ENCODE assay signal across 11 mouse cellular contexts in the genomic region with DNA sequence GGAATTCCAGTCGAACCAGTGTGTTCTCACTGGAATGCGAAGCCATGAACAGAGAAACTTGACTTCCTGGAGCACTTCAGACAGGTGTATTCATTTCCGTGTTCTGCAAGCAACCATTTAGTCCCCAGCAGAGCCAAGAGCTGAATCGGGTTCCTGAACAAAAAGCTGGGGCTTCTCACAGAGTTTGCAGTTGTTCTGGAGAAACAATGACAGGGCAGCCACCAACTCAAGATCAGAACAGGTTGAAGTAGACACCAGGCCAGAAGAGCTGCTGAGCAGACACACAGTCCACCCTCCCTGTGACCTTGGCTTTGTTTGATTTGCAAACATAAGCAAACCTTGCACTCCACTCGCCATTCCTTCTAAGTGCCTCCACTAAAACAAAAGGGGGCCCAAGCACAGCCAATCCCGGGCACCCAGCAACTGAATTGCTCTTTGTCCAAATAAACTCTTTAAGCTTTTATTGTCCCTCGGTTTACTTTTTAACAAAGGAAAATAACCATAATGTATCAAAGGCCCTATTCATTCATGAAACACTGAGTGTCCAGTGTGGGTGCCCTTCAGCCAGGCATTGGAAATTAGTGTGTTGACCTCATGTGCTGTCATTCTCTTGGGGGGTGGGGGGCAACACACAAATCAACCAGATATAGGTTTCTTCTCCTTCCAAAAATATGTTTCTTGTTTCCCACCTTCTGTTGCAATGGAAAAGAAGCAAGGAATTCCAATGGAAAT.
DNase-seq lines count a peak whose midpoint lies in the region; ATAC-seq lines count a peak whose summit lies in the region.
"Had no signal": no experiment of that assay in that cellular context is flagged by ENCODE, and none has a peak within 500 bp of the region (broad histone marks: within the 10 kb centered on the region; RNA-seq: fewer than 3 reads in every experiment).

No protein-coding gene starts in this region.

- H3K4me2 ChIP-seq in kidney, embryonic 14.5 days (replicated peaks; ENCODE audit: low read depth, low read length) = no peak overlapping the region
- H3K4me2 ChIP-seq in lung, embryonic 16.5 days (ENCODE audit: low read depth, low read length) = no peak overlapping the region
- H3K4me2 ChIP-seq: heart, embryonic 11.5 days; liver, embryonic 11.5 days had no signal

- intact Hi-C loops in left cerebral cortex, postnatal 25 days (cut with DNase I) = no loop called here

- no peaks in the 10 kb centered on the region for H3K27me3 ChIP-seq in kidney, embryonic 14.5 days (ENCODE audit: control insufficient read depth, insufficient read depth, low read length)
- no peaks in the 10 kb centered on the region for H3K27me3 ChIP-seq in lung, embryonic 16.5 days (ENCODE audit: control insufficient read depth, insufficient read depth, low read depth, low read length)

- WGBS in kidney, embryonic 14.5 days = 48% methylated on average over 7 of the region's 7 CpGs
- WGBS in lung, embryonic 16.5 days = 31% methylated on average over 7 of the region's 7 CpGs

- H3K9ac ChIP-seq in kidney, embryonic 14.5 days (ENCODE audit: low read depth, low read length) = no peak overlapping the region
- no peak overlapping the region for H3K9ac ChIP-seq in lung, embryonic 16.5 days (ENCODE audit: low read length)

- DNase-seq in embryo, embryonic 11 days = peak; percentile 28
- no peak for DNase-seq in embryo, embryonic 9.5 days (ENCODE audit: extremely low spot score)
- DNase-seq in kidney, adult 18-20 months = no peak
- peak; percentile 65 for DNase-seq in ZHBTc4 (ENCODE audit: low read depth, low spot score)
- no peak for DNase-seq in B cell, adult 2 months
- DNase-seq in left cerebral cortex, postnatal 25 days (ENCODE audit: low spot score in 2 of 2) = no peak

- H3K4me3 ChIP-seq in kidney, embryonic 14.5 days (ENCODE audit: low read length) = no peak overlapping the region
- H3K4me3 ChIP-seq in lung, embryonic 16.5 days (ENCODE audit: low read length) = no peak overlapping the region
- H3K4me3 ChIP-seq: erythroblast, embryonic 14.5 days had no signal

- peaks cover 41% of the 10 kb centered on the region for H3K4me1 ChIP-seq in kidney, embryonic 14.5 days (ENCODE audit: control insufficient read depth, insufficient read depth, low read length)
- H3K4me1 ChIP-seq in lung, embryonic 16.5 days (replicated peaks; ENCODE audit: control insufficient read depth, insufficient read depth, low read length) = peaks cover 40% of the 10 kb centered on the region

- peak overlapping the region; percentile 52; the same call in 1 of the 2 replicates for H3K27ac ChIP-seq in kidney, embryonic 14.5 days (ENCODE audit: low read depth, low read length)
- peak overlapping the region; percentile 81 for H3K27ac ChIP-seq in lung, embryonic 16.5 days (ENCODE audit: low read length)

- ATAC-seq in kidney, embryonic 14.5 days (ENCODE audit: low FRiP score, low TSS enrichment) = no peak
- ATAC-seq in lung, embryonic 16.5 days (ENCODE audit: low read depth) = peak; percentile 76

- H3K36me3 ChIP-seq in kidney, embryonic 14.5 days (ENCODE audit: control insufficient read depth, insufficient read depth, low read length) = no peaks in the 10 kb centered on the region
- H3K36me3 ChIP-seq in lung, embryonic 16.5 days (ENCODE audit: control insufficient read depth, insufficient read depth, low read length) = no peaks in the 10 kb centered on the region

- H3K9me3 ChIP-seq in kidney, embryonic 14.5 days (ENCODE audit: control insufficient read depth, low read length) = no peaks in the 10 kb centered on the region
- H3K9me3 ChIP-seq in lung, embryonic 16.5 days (ENCODE audit: control insufficient read depth, low read length) = no peaks in the 10 kb centered on the region

Comparison
In these comparisons a context has a peak if more than half of its experiments do, and no peak if none do; other contexts are left out.
1. DNase-seq: peak in embryo, embryonic 11 days (single experiment) and ZHBTc4 (single experiment); none in embryo, embryonic 9.5 days (single experiment), kidney, adult 18-20 months (single experiment), B cell, adult 2 months (0 of 2) and left cerebral cortex, postnatal 25 days (0 of 2).